Mouse (Mus musculus): ENCODE data around the gene Il1rn.

Il1rn gene

GRCm38 (mm10) chr2:24336545-24336944 lies at the start of gene Il1rn:
Il1rn (plus strand) TSS chr2:24336853.
- Histone ChIP-seq H3K36me3 (ENCODE audit: insufficient read depth, low read length) (no peaks in the 10 kb centered on the region), H3K4me3 (replicated peaks; ENCODE audit: low read length) (no peak within 1 kb of the TSS), H3K4me1 (replicated peaks; ENCODE audit: low read depth, low read length) (no peaks in the 10 kb centered on the region), H3K9me3 (ENCODE audit: low read length) (0 out of 2 replicates have a peak, but pooled peaks cover under 1% of the 10 kb centered on the region), H3K27me3 (ENCODE audit: insufficient read depth, low read length) (no peaks in the 10 kb centered on the region)
- TF ChIP-seq NANOG (IDR thresholded peaks at IDR 0.05; ENCODE audit: borderline replicate concordance, low read length) (no peak), CTCF (conservative IDR thresholded peaks at IDR 0.05; ENCODE audit: low read length) (no peak), POU5F1 (IDR thresholded peaks at IDR 0.05; ENCODE audit: borderline replicate concordance, low read length) (no peak)

- Histone ChIP-seq H3K4me1 (replicated peaks; ENCODE audit: low read depth, low read length) (no peaks in the 10 kb centered on the region), H3K27me3 (ENCODE audit: insufficient read depth, low read length) (no peaks in the 10 kb centered on the region), H3K36me3 (ENCODE audit: insufficient read depth, low read length) (no peaks in the 10 kb centered on the region), H3K9me3 (ENCODE audit: low read length) (no peaks in the 10 kb centered on the region), H3K4me3 (replicated peaks; ENCODE audit: low read length) (no peak within 1 kb of the TSS)
- TF ChIP-seq POU5F1 (IDR thresholded peaks at IDR 0.05; ENCODE audit: borderline replicate concordance, low read length) = no peak
- no peak for TF ChIP-seq NANOG (IDR thresholded peaks at IDR 0.05; ENCODE audit: borderline replicate concordance, low read length)
- no peak for TF ChIP-seq CTCF (conservative IDR thresholded peaks at IDR 0.05; ENCODE audit: low read length)
Observed at GRCm38 (mm10) chr2:24290896-24291295, 45.8 kb upstream of the Il1rn start, which contains the start of gene Il1f10. Il1f10 (plus strand) TSS chr2:24291196.

GRCm38 (mm10) chr2:24294616-24295015 lies 42.0 kb upstream of the Il1rn start:
- Histone ChIP-seq H3K4me3 (replicated peaks; ENCODE audit: low read length) (no peak overlapping the region), H3K27me3 (ENCODE audit: insufficient read depth, low read length) (no peaks in the 10 kb centered on the region), H3K36me3 (ENCODE audit: insufficient read depth, low read length) (no peaks in the 10 kb centered on the region), H3K9me3 (ENCODE audit: low read length) (no peaks in the 10 kb centered on the region), H3K4me1 (replicated peaks; ENCODE audit: low read depth, low read length) (no peaks in the 10 kb centered on the region)
- no peak for TF ChIP-seq CTCF (conservative IDR thresholded peaks at IDR 0.05; ENCODE audit: low read length)
- TF ChIP-seq POU5F1 (IDR thresholded peaks at IDR 0.05; ENCODE audit: borderline replicate concordance, low read length) = no peak
- no peak for TF ChIP-seq NANOG (IDR thresholded peaks at IDR 0.05; ENCODE audit: borderline replicate concordance, low read length)

- Histone ChIP-seq H3K4me3 (replicated peaks; ENCODE audit: low read length) (no peak overlapping the region), H3K9me3 (ENCODE audit: low read length) (no peaks in the 10 kb centered on the region), H3K4me1 (replicated peaks; ENCODE audit: low read depth, low read length) (peaks cover 5% of the 10 kb centered on the region), H3K27me3 (ENCODE audit: insufficient read depth, low read length) (no peaks in the 10 kb centered on the region), H3K36me3 (ENCODE audit: insufficient read depth, low read length) (no peaks in the 10 kb centered on the region)
- TF ChIP-seq POU5F1 (IDR thresholded peaks at IDR 0.05; ENCODE audit: borderline replicate concordance, low read length) = no peak
- TF ChIP-seq CTCF (conservative IDR thresholded peaks at IDR 0.05; ENCODE audit: low read length) = peak; percentile 83
Observed at GRCm38 (mm10) chr2:24296837-24297236, 39.8 kb upstream of the Il1rn start.

GRCm38 (mm10) chr2:24311302-24312001 lies 25.2 kb upstream of the Il1rn start:
- H3K27me3 ChIP-seq (ENCODE audit: insufficient read depth, low read length) = no peaks in the 10 kb centered on the region
- no peak for TF ChIP-seq NANOG (IDR thresholded peaks at IDR 0.05; ENCODE audit: borderline replicate concordance, low read length)
- no peaks in the 10 kb centered on the region for H3K4me1 ChIP-seq (replicated peaks; ENCODE audit: low read depth, low read length)
- no peaks in the 10 kb centered on the region for H3K36me3 ChIP-seq (ENCODE audit: insufficient read depth, low read length)
- no peaks in the 10 kb centered on the region for H3K9me3 ChIP-seq (ENCODE audit: low read length)
- no peak overlapping the region for H3K4me3 ChIP-seq (replicated peaks; ENCODE audit: low read length)

GRCm38 (mm10) chr2:24316919-24317318 lies 19.7 kb upstream of the Il1rn start:
- no peaks in the 10 kb centered on the region for H3K36me3 ChIP-seq (ENCODE audit: insufficient read depth, low read length)
- H3K27me3 ChIP-seq (ENCODE audit: insufficient read depth, low read length) = no peaks in the 10 kb centered on the region
- no peaks in the 10 kb centered on the region for H3K4me1 ChIP-seq (replicated peaks; ENCODE audit: low read depth, low read length)
- H3K4me3 ChIP-seq (replicated peaks; ENCODE audit: low read length) = no peak overlapping the region
- no peaks in the 10 kb centered on the region for H3K9me3 ChIP-seq (ENCODE audit: low read length)
- TF ChIP-seq CTCF (conservative IDR thresholded peaks at IDR 0.05; ENCODE audit: low read length) (no peak), POU5F1 (IDR thresholded peaks at IDR 0.05; ENCODE audit: borderline replicate concordance, low read length) (no peak), NANOG (IDR thresholded peaks at IDR 0.05; ENCODE audit: borderline replicate concordance, low read length) (no peak)

- Histone ChIP-seq H3K27me3 (ENCODE audit: insufficient read depth, low read length) (no peaks in the 10 kb centered on the region), H3K4me3 (replicated peaks; ENCODE audit: low read length) (no peak overlapping the region), H3K9me3 (ENCODE audit: low read length) (peaks cover 7% of the 10 kb centered on the region; the same call in 1 of the 2 replicates), H3K4me1 (replicated peaks; ENCODE audit: low read depth, low read length) (no peaks in the 10 kb centered on the region), H3K36me3 (ENCODE audit: insufficient read depth, low read length) (no peaks in the 10 kb centered on the region)
- no peak for TF ChIP-seq POU5F1 (IDR thresholded peaks at IDR 0.05; ENCODE audit: borderline replicate concordance, low read length)
- TF ChIP-seq NANOG (IDR thresholded peaks at IDR 0.05; ENCODE audit: borderline replicate concordance, low read length) = no peak
- no peak for TF ChIP-seq CTCF (conservative IDR thresholded peaks at IDR 0.05; ENCODE audit: low read length)
Observed at GRCm38 (mm10) chr2:24317919-24318598, 18.6 kb upstream of the Il1rn start.

GRCm38 (mm10) chr2:24335333-24335732 lies 1.3 kb upstream of the Il1rn start:
- Histone ChIP-seq H3K27me3 (ENCODE audit: insufficient read depth, low read length) (no peaks in the 10 kb centered on the region), H3K36me3 (ENCODE audit: insufficient read depth, low read length) (no peaks in the 10 kb centered on the region), H3K9me3 (ENCODE audit: low read length) (peaks cover 5% of the 10 kb centered on the region; the same call in 1 of the 2 replicates), H3K4me3 (replicated peaks; ENCODE audit: low read length) (no peak overlapping the region), H3K4me1 (replicated peaks; ENCODE audit: low read depth, low read length) (no peaks in the 10 kb centered on the region)
- TF ChIP-seq CTCF (conservative IDR thresholded peaks at IDR 0.05; ENCODE audit: low read length) (no peak), POU5F1 (IDR thresholded peaks at IDR 0.05; ENCODE audit: borderline replicate concordance, low read length) (no peak), NANOG (IDR thresholded peaks at IDR 0.05; ENCODE audit: borderline replicate concordance, low read length) (no peak)

Data from E14TG2a.4 (cell line).